Mouse (Mus musculus): ENCODE results near the gene Nrp1. TPM values are rescaled to one million over a fixed set of nuclear protein-coding genes. Genes with fewer than 3 reads are reported as not detected.

The Nrp1 gene
- polyA plus RNA-seq, 1 experiment from 2014 or later = 39.4 TPM

DNA sequence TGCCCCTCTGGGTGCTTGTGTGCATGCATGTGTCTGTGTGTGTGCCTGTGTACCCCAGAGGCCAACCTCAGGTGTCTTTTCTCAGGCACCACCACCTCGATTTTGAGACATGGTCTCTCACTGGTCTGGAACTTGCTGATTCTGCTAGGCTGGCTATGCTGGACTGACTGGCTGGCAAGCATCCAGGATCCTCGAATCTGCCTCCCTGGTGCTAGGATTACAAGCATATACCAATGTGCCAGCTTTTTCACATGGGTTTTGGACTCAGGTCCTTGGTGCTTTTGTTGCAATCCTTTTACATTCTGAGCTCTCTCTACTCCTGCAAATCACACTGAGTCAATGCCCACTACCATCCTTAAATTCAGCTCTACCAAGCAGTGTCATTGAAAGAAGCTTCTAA is 46.5 kb downstream of the Nrp1 start:
- H3K27me3 ChIP-seq (replicated peaks; ENCODE audit: low read depth, poor library complexity, severe bottlenecking) = no peaks in the 10 kb centered on the region
- no peak overlapping the region for H3K4me3 ChIP-seq
- no peaks in the 10 kb centered on the region for H3K9me3 ChIP-seq
- 74% methylated on average over 2 of the region's 2 CpGs for WGBS
- no peaks in the 10 kb centered on the region for H3K36me3 ChIP-seq (replicated peaks)
- DNase-seq (ENCODE audit: low spot score) = no peak
- H3K4me1 ChIP-seq = no peaks in the 10 kb centered on the region
- no peak overlapping the region for H3K27ac ChIP-seq (replicated peaks)

DNA sequence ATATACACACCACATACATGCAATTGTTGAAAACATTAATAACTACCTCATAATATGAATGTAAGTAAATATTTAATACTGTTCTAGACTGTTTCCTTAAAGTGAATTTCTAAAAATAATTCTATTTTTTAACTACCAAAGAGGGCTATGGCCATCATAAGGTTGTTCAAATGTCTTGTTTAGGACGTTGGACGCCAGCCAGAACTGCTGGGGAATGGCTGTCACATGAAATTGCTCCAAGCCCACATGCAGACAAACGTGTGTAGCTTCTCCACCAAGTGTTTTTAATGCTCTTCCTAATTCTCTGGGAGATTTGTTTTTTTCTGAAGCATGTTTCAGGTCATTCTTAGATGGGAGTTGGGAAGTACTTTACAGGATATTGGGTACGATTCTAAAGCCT is 55.0 kb downstream of the Nrp1 start:
- H3K9me3 ChIP-seq = no peaks in the 10 kb centered on the region
- H3K4me1 ChIP-seq = peaks cover 32% of the 10 kb centered on the region
- H3K27ac ChIP-seq (replicated peaks) = no peak overlapping the region
- H3K36me3 ChIP-seq (replicated peaks) = no peaks in the 10 kb centered on the region
- H3K4me3 ChIP-seq = no peak overlapping the region
- H3K27me3 ChIP-seq (replicated peaks; ENCODE audit: low read depth, poor library complexity, severe bottlenecking) = no peaks in the 10 kb centered on the region
- 89% methylated on average over 4 of the region's 4 CpGs for WGBS
- DNase-seq (ENCODE audit: low spot score) = no peak

DNA sequence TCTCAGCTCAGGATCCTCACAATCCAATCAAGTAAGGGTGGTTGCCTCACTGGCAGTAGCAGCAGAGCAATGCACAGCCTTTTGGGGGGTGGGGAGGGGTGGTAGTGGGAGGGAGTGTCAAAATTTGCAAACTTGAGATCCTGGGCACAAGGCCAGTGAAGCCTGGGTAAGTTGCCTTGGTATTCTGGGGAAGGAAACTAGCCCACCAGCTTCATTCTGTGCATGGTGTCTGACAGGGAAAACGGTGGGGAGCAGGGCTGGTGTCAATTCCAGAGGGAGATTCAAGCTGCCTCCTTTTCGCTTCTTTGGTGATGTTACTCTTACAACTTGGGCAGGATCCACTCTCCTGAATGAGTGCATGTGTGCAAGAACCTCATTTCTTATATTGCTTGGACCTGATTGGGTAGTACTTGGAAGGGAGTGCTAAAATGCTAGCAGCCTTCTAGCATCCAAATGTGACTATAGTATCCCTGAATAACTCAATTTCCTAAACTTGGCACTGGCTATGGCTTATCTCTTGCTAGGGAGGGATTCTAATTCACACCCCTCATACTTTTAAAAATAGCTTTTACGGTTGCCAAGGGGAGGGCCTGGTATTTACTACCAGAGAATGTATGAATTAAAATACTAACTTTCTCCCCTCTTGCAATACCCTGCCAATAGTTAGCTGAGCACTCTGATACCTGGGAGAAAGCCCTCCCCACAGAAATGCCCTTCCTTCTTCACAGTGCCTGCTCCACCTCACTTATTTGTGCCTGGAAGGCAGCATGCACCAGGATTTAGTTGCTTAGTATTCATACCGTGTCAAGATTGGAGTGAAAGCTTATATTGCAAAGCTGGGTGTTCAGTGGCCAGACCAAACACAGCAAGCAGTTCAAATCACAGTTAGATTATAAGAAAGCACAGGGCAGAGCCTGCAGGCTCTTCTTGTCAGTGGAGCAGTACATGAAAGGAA is 57.6 kb downstream of the Nrp1 start:
- Histone ChIP-seq H3K4me3 (no peak overlapping the region), H3K27ac (replicated peaks) (peak overlapping the region; percentile 49), H3K36me3 (replicated peaks) (no peaks in the 10 kb centered on the region), H3K9me3 (no peaks in the 10 kb centered on the region), H3K27me3 (replicated peaks; ENCODE audit: low read depth, poor library complexity, severe bottlenecking) (0 out of 2 replicates have a peak, but pooled peaks cover 3% of the 10 kb centered on the region), H3K4me1 (peaks cover 36% of the 10 kb centered on the region)
- no peak for DNase-seq (ENCODE audit: low spot score)
- WGBS = 66% methylated on average over 4 of the region's 4 CpGs

DNA sequence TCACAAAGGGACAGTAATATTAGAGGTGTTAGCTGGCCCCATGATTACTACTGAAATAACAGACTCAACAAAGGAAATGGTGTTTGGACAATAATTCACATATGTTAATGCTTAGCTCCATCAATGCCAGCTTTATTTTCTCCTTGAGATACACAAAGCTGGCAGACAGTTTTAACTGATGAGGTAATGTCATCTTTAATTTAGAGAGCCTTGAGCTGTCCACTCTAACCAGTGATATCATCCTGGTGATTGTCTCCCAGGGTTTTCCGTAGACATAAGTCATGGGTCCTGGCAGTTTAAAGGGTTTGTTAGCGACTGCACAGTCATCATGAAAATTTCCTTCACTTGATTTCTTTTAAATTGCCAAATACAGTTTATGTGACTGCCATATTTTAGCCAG is 58.5 kb downstream of the Nrp1 start:
- DNase-seq (ENCODE audit: low spot score) = no peak
- peak overlapping the region; percentile 49; the same call in 1 of the 2 replicates for H3K27ac ChIP-seq (replicated peaks)
- H3K4me3 ChIP-seq = no peak overlapping the region
- H3K9me3 ChIP-seq = no peaks in the 10 kb centered on the region
- H3K27me3 ChIP-seq (replicated peaks; ENCODE audit: low read depth, poor library complexity, severe bottlenecking) = peaks cover 3% of the 10 kb centered on the region; the same call in 1 of the 2 replicates
- WGBS = 59% methylated on average over 2 of the region's 2 CpGs
- peaks cover 36% of the 10 kb centered on the region for H3K4me1 ChIP-seq
- H3K36me3 ChIP-seq (replicated peaks) = no peaks in the 10 kb centered on the region

DNA sequence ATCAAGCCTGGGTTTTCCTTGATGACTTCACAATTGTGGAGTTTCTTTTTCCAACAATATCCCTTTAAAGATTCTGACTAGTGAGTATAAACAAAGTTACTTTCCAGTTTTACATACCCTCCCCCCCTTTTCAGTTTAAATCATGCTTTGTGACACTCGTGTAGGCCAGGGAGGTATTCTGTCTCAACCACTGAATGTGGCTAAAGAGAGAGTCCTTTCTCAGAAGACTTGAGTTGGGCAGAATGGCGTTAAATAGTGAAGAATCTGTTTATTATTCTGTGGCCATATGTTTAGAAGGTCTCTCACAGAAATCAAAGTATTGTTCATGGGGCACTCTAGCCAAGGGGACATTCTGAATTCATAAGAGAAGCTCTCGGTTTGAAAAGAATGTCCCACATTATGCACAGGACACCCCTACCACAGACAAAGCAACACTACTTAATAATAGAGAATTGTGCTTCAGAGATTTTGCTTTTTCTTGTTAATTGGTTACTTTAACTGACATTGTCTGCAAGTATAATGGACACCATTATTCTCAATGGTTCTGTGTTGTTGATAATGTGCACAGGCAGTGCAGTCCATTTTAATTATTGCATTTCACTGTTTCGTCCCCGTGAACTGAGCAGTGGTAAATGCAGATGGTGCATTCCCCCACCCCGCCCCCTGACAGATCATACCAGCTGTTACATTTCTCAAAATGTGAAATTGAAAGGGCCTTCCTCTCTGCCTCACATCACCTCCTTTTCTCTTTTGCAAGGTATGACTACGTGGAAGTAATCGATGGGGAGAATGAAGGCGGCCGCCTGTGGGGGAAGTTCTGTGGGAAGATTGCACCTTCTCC is 59.8 kb downstream of the Nrp1 start:
- Histone ChIP-seq H3K36me3 (replicated peaks) (no peaks in the 10 kb centered on the region; the same call in 1 of the 2 replicates), H3K27me3 (replicated peaks; ENCODE audit: low read depth, poor library complexity, severe bottlenecking) (peaks cover 3% of the 10 kb centered on the region; the same call in 1 of the 2 replicates), H3K27ac (replicated peaks) (no peak overlapping the region), H3K4me1 (peaks cover 36% of the 10 kb centered on the region), H3K9me3 (no peaks in the 10 kb centered on the region), H3K4me3 (no peak overlapping the region)
- WGBS = 75% methylated on average over 10 of the region's 10 CpGs
- no peak for DNase-seq (ENCODE audit: low spot score)

DNA sequence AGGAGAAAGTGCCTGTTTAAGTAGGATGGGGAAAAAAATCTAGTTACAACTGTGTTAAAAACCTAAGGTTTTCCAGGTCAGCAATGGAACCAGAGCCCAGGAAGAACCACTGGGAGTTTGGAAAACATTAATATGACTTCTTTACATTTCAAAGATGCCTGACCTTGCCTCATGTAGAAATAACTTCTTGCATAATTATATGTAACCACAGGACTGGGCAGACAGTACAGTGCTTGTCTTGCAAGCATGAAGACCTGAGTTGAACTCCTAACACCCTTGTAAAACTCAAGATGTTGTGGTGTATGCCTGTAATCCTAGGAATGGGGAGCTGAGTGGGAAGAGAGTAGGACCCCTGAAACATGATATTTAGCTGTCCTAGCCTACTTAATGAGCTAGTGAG is 61.6 kb downstream of the Nrp1 start:
- Histone ChIP-seq H3K36me3 (replicated peaks) (no peaks in the 10 kb centered on the region; the same call in 1 of the 2 replicates), H3K27me3 (replicated peaks; ENCODE audit: low read depth, poor library complexity, severe bottlenecking) (peaks cover 3% of the 10 kb centered on the region; the same call in 1 of the 2 replicates), H3K9me3 (no peaks in the 10 kb centered on the region), H3K27ac (replicated peaks) (no peak overlapping the region), H3K4me3 (no peak overlapping the region), H3K4me1 (peaks cover 40% of the 10 kb centered on the region)
- DNase-seq (ENCODE audit: low spot score) = no peak

DNA sequence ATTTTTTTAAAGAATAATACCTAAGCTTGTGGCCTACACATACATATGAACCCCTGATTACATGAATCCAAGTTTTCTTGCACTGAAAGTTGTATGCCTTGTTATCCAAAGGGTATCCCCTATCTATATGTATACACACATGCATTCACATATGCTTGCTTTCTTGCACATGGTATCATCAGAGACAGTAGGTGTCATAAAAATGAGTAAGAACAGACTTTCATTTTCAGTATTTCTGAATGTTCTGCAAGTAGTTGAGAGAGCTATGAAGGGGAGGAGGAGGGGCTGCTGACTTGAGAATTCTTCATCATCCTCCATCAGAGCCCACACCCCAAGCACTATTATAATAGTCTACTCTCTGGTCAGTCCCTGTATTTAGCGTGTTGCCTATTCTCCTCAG is 62.0 kb downstream of the Nrp1 start:
- H3K9me3 ChIP-seq = no peaks in the 10 kb centered on the region
- no peak overlapping the region for H3K4me3 ChIP-seq
- H3K4me1 ChIP-seq = peaks cover 40% of the 10 kb centered on the region
- DNase-seq (ENCODE audit: low spot score) = no peak
- H3K27me3 ChIP-seq (replicated peaks; ENCODE audit: low read depth, poor library complexity, severe bottlenecking) = peaks cover 3% of the 10 kb centered on the region; the same call in 1 of the 2 replicates
- no peak overlapping the region for H3K27ac ChIP-seq (replicated peaks)
- H3K36me3 ChIP-seq (replicated peaks) = no peaks in the 10 kb centered on the region; the same call in 1 of the 2 replicates
- 93% methylated on average over 1 of the region's 1 CpGs for WGBS

DNA sequence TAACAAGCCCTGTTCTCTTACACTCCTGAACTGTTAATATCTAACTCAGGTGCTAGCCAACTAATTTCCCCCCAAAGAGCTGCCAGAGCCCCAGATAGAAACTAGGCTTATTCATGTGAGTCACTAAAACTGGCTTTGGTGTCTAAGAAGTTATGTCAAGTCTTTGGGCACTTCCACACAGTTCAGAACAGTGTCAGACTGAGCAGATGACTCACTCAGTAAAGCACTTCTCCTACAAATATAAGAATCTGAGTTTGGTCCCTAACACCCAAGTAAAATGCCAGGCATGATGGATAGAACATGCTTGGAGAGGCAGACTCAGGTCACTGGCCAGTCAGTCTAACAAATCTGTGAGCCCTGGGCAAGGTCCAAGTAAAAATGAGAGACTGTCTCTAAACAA is 65.4 kb downstream of the Nrp1 start:
- no peak overlapping the region for H3K27ac ChIP-seq (replicated peaks)
- H3K4me3 ChIP-seq = no peak overlapping the region
- peaks cover 3% of the 10 kb centered on the region; the same call in 1 of the 2 replicates for H3K27me3 ChIP-seq (replicated peaks; ENCODE audit: low read depth, poor library complexity, severe bottlenecking)
- no peaks in the 10 kb centered on the region for H3K9me3 ChIP-seq
- H3K4me1 ChIP-seq = peaks cover 14% of the 10 kb centered on the region
- DNase-seq (ENCODE audit: low spot score) = no peak
- H3K36me3 ChIP-seq (replicated peaks) = peaks cover 3% of the 10 kb centered on the region; the same call in 1 of the 2 replicates

DNA sequence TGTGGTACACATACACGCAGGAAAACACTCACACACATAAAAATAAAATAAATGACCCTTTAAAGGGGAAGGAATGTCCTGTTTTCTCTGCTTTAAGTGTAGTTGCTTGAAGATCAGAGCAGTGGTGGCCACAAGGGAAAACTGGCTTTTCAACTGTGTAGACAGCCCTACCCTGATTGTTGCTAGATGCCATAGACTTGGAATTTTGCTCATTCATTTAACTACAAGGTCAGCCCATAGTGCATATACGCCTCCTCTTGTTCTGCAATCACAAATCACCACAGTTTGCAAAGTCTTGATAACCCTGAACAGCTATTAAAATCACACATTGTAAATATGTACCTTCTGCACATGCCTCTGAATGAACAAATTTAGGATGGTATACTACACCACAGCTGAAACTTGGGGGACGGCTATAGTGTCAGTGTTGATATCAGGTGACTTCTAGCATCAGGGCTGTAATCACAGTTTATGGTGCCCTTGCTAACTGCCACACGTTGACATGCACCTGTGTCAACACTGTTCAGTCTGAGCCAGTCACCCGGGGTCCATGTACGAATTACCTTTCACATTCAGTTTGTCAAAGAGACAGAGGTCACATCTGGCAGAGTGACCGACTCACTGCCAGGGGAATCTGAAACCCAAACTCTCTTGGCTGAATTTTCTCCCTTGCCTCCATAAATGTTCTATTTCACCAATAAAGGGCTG is 66.4 kb downstream of the Nrp1 start:
- Histone ChIP-seq H3K36me3 (replicated peaks) (peaks cover 3% of the 10 kb centered on the region; the same call in 1 of the 2 replicates), H3K27ac (replicated peaks) (no peak overlapping the region), H3K4me3 (no peak overlapping the region), H3K4me1 (peaks cover 14% of the 10 kb centered on the region), H3K27me3 (replicated peaks; ENCODE audit: low read depth, poor library complexity, severe bottlenecking) (no peaks in the 10 kb centered on the region; the same call in 1 of the 2 replicates), H3K9me3 (no peaks in the 10 kb centered on the region)
- WGBS = 46% methylated on average over 7 of the region's 7 CpGs
- peak; percentile 65 for DNase-seq (ENCODE audit: low spot score)

DNA sequence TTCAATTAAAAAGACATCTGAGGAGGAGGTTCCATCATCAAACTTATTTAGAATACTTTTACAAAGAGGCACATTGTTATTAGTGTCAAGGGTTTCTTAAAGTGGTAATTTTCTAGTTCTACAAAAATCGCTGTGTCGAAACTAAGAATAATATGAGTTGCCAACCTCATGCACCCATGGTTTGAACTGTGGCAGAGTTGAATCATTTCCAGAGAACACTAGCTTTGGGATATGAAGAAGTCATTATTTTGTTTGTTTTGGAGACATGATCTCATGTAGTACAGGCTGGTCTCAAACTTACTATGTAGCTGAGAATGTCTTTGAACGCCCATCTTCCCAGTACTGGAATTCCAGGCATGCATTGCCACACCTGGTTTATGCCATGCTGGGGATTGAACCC is 68.7 kb downstream of the Nrp1 start:
- WGBS = 87% methylated on average over 3 of the region's 3 CpGs
- no peaks in the 10 kb centered on the region for H3K27me3 ChIP-seq (replicated peaks; ENCODE audit: low read depth, poor library complexity, severe bottlenecking)
- no peaks in the 10 kb centered on the region for H3K9me3 ChIP-seq
- H3K27ac ChIP-seq (replicated peaks) = no peak overlapping the region
- H3K4me1 ChIP-seq = peaks cover 14% of the 10 kb centered on the region
- no peak overlapping the region for H3K4me3 ChIP-seq
- H3K36me3 ChIP-seq (replicated peaks) = peaks cover 3% of the 10 kb centered on the region; the same call in 1 of the 2 replicates
- no peak for DNase-seq (ENCODE audit: low spot score)

DNA sequence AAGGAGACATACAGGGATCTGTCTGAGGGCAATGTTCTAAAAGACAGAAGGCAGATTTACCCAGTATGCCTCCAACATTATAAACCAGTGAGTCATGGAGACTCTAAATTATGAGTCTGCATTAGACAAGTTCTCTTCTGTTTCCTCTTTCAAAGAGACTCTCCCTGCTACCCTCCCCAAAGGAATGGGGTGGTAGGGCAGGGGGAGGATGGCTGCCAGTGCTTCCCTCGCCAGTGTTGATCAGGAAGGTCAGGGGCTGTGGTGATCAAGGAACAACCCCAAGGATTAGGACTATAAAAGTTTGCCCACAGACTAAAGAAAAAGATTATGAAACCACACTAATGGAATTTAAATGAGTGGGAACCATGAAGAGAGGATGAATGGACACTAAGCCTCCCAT is 70.6 kb downstream of the Nrp1 start:
- Histone ChIP-seq H3K4me3 (no peak overlapping the region), H3K27ac (replicated peaks) (no peak overlapping the region), H3K4me1 (peaks cover 14% of the 10 kb centered on the region), H3K36me3 (replicated peaks) (peaks cover 18% of the 10 kb centered on the region), H3K9me3 (no peaks in the 10 kb centered on the region), H3K27me3 (replicated peaks; ENCODE audit: low read depth, poor library complexity, severe bottlenecking) (no peaks in the 10 kb centered on the region)
- no peak for DNase-seq (ENCODE audit: low spot score)
- 64% methylated on average over 1 of the region's 1 CpGs for WGBS

DNA sequence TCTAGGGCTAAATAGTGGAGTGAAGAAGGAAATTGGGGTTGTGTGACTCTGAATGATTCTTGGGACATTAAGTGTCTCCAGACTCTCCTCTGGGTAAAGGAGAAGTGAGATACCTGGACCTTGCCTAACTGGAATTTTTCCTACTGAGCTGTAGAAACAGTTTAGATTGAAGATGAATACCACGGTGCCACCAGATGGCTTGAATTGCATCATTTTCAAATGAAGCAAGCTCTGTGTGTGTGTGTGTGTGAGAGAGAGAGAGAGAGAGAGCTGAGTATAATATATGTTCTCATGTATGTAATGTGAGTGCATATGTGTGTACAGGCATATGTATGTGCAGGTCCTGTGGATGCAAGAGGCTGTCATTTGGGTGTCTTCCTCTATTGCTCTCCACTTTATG is 72.7 kb downstream of the Nrp1 start:
- 66% methylated on average over 1 of the region's 1 CpGs for WGBS
- H3K4me1 ChIP-seq = no peaks in the 10 kb centered on the region
- DNase-seq (ENCODE audit: low spot score) = no peak

More for the DNA sequence above, 72.7 kb downstream of the Nrp1 start:
- no peaks in the 10 kb centered on the region for H3K9me3 ChIP-seq
- H3K27ac ChIP-seq (replicated peaks) = no peak overlapping the region
- peaks cover 34% of the 10 kb centered on the region for H3K36me3 ChIP-seq (replicated peaks)
- no peak overlapping the region for H3K4me3 ChIP-seq
- no peaks in the 10 kb centered on the region for H3K27me3 ChIP-seq (replicated peaks; ENCODE audit: low read depth, poor library complexity, severe bottlenecking)
